Mouse (Mus musculus): Measurements from ENCODE around the gene Filip1l.

The Filip1l gene

GRCm38 (mm10) chr16:57437523-57438287, 84.8 kb downstream of the Filip1l start:
- DNase-seq (ENCODE audit: low spot score in 2 of 2), result no peak

GRCm38 (mm10) chr16:57438288-57438685, 85.4 kb downstream of the Filip1l start:
- no peak for DNase-seq (ENCODE audit: low spot score in 2 of 2)

- no peak for DNase-seq (ENCODE audit: low spot score in 2 of 2)
These were observed 86.3 kb downstream of the Filip1l start for GRCm38 (mm10) chr16:57439206-57439605.

GRCm38 (mm10) chr16:57440706-57441437, 88.0 kb downstream of the Filip1l start:
- DNase-seq (ENCODE audit: low spot score in 2 of 2), result no peak

GRCm38 (mm10) chr16:57445096-57446094, 92.5 kb downstream of the Filip1l start:
- DNase-seq (ENCODE audit: low spot score in 2 of 2), result no peak

- DNase-seq (ENCODE audit: low spot score in 2 of 2), result no peak
These were observed 100.1 kb downstream of the Filip1l start for GRCm38 (mm10) chr16:57453009-57453408.

GRCm38 (mm10) chr16:57454106-57454763, 101.3 kb downstream of the Filip1l start:
- no peak for DNase-seq (ENCODE audit: low spot score in 2 of 2)

GRCm38 (mm10) chr16:57455573-57455972, 102.7 kb downstream of the Filip1l start:
- DNase-seq (ENCODE audit: low spot score in 2 of 2), result no peak

GRCm38 (mm10) chr16:57456003-57456402, 103.1 kb downstream of the Filip1l start:
- DNase-seq (ENCODE audit: low spot score in 2 of 2), result no peak

- no peak for DNase-seq (ENCODE audit: low spot score in 2 of 2)
These were observed 112.6 kb downstream of the Filip1l start for GRCm38 (mm10) chr16:57465386-57465913.

GRCm38 (mm10) chr16:57469301-57469700, 116.4 kb downstream of the Filip1l start:
- no peak for DNase-seq (ENCODE audit: low spot score in 2 of 2)

- DNase-seq (ENCODE audit: low spot score in 2 of 2), result no peak
These were observed 117.0 kb downstream of the Filip1l start for GRCm38 (mm10) chr16:57469869-57470268.

- DNase-seq (ENCODE audit: low spot score in 2 of 2), result no peak
These were observed 117.5 kb downstream of the Filip1l start for GRCm38 (mm10) chr16:57470286-57470830.

- no peak for DNase-seq (ENCODE audit: low spot score in 2 of 2)
These were observed 118.2 kb downstream of the Filip1l start for GRCm38 (mm10) chr16:57471071-57471470.

- DNase-seq (ENCODE audit: low spot score in 2 of 2), result no peak
These were observed 120.7 kb downstream of the Filip1l start for GRCm38 (mm10) chr16:57473415-57474085.

- no peak for DNase-seq (ENCODE audit: low spot score in 2 of 2)
These were observed 125.6 kb downstream of the Filip1l start for GRCm38 (mm10) chr16:57478451-57478850.

- no peak for DNase-seq (ENCODE audit: low spot score in 2 of 2)
These were observed 126.9 kb downstream of the Filip1l start for GRCm38 (mm10) chr16:57479776-57480175.

- DNase-seq (ENCODE audit: low spot score in 2 of 2), result no peak
These were observed 129.4 kb downstream of the Filip1l start for GRCm38 (mm10) chr16:57482264-57482663.

- DNase-seq (ENCODE audit: low spot score in 2 of 2), result no peak
These were observed 130.0 kb downstream of the Filip1l start for GRCm38 (mm10) chr16:57482911-57483310.

GRCm38 (mm10) chr16:57483503-57483902, 130.6 kb downstream of the Filip1l start:
- DNase-seq (ENCODE audit: low spot score in 2 of 2), result no peak

Measured in urinary bladder, postnatal 4 days (tissue).